Mouse (Mus musculus) C2C12 (cell line): ENCODE data around the gene Tldc2.

Source experiments
- CTCF ChIP-seq: IDR thresholded peaks from one replicate; pipeline ENCODE4 v1.5.1; 2011; ENCODE audit not compliant: control insufficient read depth, insufficient read depth, insufficient read length
- MAX ChIP-seq: IDR thresholded peaks from one replicate; pipeline ENCODE4 v1.6.1; 2011; ENCODE audit warnings: mild to moderate bottlenecking, control low read depth
- USF1 ChIP-seq: IDR thresholded peaks from one replicate; pipeline ENCODE4 v1.6.1; 2011; ENCODE audit warnings: low read depth, mild to moderate bottlenecking, control low read depth, moderate library complexity

DNA sequence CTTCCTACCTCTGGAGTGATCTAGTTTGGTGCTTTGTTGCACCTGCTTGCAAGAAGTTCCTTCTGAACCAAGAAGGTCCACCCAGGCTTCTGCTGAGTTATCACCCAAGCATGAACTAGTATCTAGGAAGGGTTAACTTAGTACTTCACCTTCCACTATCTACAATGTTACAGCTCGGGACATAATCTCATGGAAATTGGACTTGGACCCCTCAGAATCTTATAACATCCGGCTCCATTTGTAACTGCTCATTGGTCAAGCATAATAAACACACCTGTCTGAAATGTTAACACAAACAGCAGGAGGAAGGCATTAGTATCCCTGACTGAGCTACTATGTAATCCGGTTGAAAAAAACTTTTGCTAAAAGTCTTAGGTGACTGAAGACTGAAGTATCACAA, 40.5 kb downstream of the Tldc2 start:
- TF ChIP-seq CTCF (no peak), USF1 (no peak), MAX (no peak)
